Mouse (Mus musculus) fat pad, adult 2 months (tissue): ENCODE measurements around the gene Cd44.

Experiments
- DNase-seq: peaks from one replicate; pipeline ENCODE4 v3.0.0-alpha.2; 2011; ENCODE audit warnings: low read depth, low spot score; ENCODE audit errors: extremely low read depth

The Cd44 gene

DNA sequence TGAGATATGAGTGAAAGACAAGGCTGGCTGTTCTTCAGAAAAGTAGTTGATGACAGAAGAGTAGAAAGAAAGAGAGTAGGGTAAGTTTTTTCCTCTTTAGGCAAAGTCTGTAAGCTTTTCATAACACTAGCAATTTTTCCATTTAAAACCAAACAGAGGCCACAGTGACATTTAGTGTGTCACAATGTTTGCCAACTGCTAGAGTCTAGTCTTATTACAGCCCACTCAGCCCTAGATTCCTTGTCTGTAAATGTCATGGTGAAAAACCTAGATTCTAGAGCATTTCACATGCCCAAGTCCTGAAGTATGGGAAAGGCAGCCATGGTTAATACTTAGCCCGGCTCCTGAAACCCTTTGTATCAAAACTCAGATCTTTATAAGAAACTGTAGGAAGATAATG, 130.2 kb downstream of the Cd44 start:
- DNase-seq: no peak

- no peak for DNase-seq
Observed at GRCm38 (mm10) chr2:102768267-102768666, 133.2 kb downstream of the Cd44 start.

GRCm38 (mm10) chr2:102764602-102765374, 136.7 kb downstream of the Cd44 start:
- peak; percentile 55 for DNase-seq

- DNase-seq: peak; percentile 97
Observed at GRCm38 (mm10) chr2:102763991-102764390, 137.5 kb downstream of the Cd44 start.

- DNase-seq: peak; percentile 71
Observed at GRCm38 (mm10) chr2:102763176-102763575, 138.3 kb downstream of the Cd44 start.
